Mouse (Mus musculus) cerebellum, adult (tissue): ENCODE measurements around the gene Pop7.

Experiments used
- ATAC-seq: cut with Nextera tagmentation; 2 replicates; pipeline ENCODE4 v1.9.2; 2017; ENCODE audit warnings: mild to moderate bottlenecking, moderate library complexity, mixed read lengths; ENCODE audit not compliant: insufficient number of reproducible peaks, low FRiP score, low TSS enrichment

Gene Pop7

GRCm38 (mm10) chr5:137501709-137502666 lies at the start of gene Pop7:
TSS of gene Pop7 (minus strand) at chr5:137502518.
- ATAC-seq = peak; percentile 76

- ATAC-seq = no peak
These were observed 48.8 kb upstream of the Pop7 start for GRCm38 (mm10) chr5:137551119-137551518.

- no peak for ATAC-seq
These were observed 47.5 kb upstream of the Pop7 start for GRCm38 (mm10) chr5:137549840-137550239.

GRCm38 (mm10) chr5:137545596-137545995 lies 43.3 kb upstream of the Pop7 start:
- no peak for ATAC-seq

GRCm38 (mm10) chr5:137544926-137545325 lies 42.6 kb upstream of the Pop7 start:
- no peak for ATAC-seq

GRCm38 (mm10) chr5:137541768-137542540 lies 39.6 kb upstream of the Pop7 start:
- ATAC-seq = peak; percentile 66; the same call in 1 of the 2 replicates

- no peak for ATAC-seq
These were observed 38.7 kb upstream of the Pop7 start for GRCm38 (mm10) chr5:137540991-137541390.

- peak; percentile 51; the same call in 1 of the 2 replicates for ATAC-seq
These were observed 37.0 kb upstream of the Pop7 start for GRCm38 (mm10) chr5:137539291-137539801.

GRCm38 (mm10) chr5:137537461-137537860 lies 35.1 kb upstream of the Pop7 start:
- ATAC-seq = no peak

GRCm38 (mm10) chr5:137535318-137535717 lies 33.0 kb upstream of the Pop7 start:
- ATAC-seq = no peak

GRCm38 (mm10) chr5:137534762-137535161 lies 32.4 kb upstream of the Pop7 start:
- no peak for ATAC-seq

GRCm38 (mm10) chr5:137533117-137533827 lies 31.0 kb upstream of the Pop7 start, which contains the start of the genes Epo and Gnb2:
TSS of gene Epo (minus strand) at chr5:137533242.
TSS of gene Gnb2 (minus strand) at chr5:137533510.
- ATAC-seq = peak; percentile 74

- ATAC-seq = peak; percentile 16; the same call in 1 of the 2 replicates
These were observed 30.4 kb upstream of the Pop7 start for GRCm38 (mm10) chr5:137532808-137533116.

GRCm38 (mm10) chr5:137532131-137532807 lies 30.0 kb upstream of the Pop7 start:
- no peak for ATAC-seq

- no peak for ATAC-seq
These were observed 29.3 kb upstream of the Pop7 start for GRCm38 (mm10) chr5:137531414-137532130.

- ATAC-seq = no peak
These were observed 28.5 kb upstream of the Pop7 start for GRCm38 (mm10) chr5:137530588-137531413.

- no peak for ATAC-seq
These were observed 27.8 kb upstream of the Pop7 start for GRCm38 (mm10) chr5:137530075-137530474.
